33 mouse cellular contexts compared by ENCODE assay signal in the genomic region with DNA sequence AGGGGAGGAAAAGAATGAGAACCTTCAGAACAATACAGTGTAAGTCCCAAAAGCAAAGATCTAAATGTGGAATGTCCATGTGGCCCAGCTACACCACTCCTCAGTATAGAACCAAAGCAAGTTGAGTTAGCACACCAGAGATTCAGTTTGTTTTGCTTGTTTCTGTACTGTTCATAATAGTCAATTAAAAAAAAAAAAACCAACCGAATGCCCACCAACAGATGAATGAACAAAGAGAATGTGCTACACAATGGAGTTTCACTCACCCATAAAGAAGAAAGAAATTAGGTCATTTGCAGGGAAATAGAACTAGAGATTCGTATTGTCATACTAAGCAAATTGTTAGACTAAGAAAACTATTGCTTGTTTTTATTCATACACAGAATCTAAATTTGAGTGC.
"Had no signal": no experiment of that assay in that cellular context is flagged by ENCODE, and none has a peak within 500 bp of the region (broad histone marks: within the 10 kb centered on the region; RNA-seq: fewer than 3 reads in every experiment).

No protein-coding gene starts in this region.

- ATAC-seq: hindbrain, embryonic 16.5 days; hindbrain, postnatal 0 days; inflammation-experienced regulatory T-cells, adult 6 months; intestine, embryonic 15.5 days; intestine, embryonic 16.5 days; intestine, postnatal 0 days had no signal

- H3K27me3 ChIP-seq: heart, embryonic 12.5 days; heart, embryonic 13.5 days; heart, embryonic 15.5 days; hindbrain, embryonic 12.5 days; hindbrain, embryonic 13.5 days; hindbrain, embryonic 15.5 days; intestine, embryonic 15.5 days; kidney, embryonic 15.5 days had no signal

- H3K4me3 ChIP-seq: heart, embryonic 10.5 days; heart, embryonic 12.5 days; heart, embryonic 13.5 days; heart, embryonic 15.5 days; hindbrain, embryonic 10.5 days; hindbrain, embryonic 12.5 days; hindbrain, embryonic 13.5 days; hindbrain, embryonic 15.5 days; intestine, embryonic 15.5 days; kidney, embryonic 15.5 days; layer of hippocampus, adult 2 months had no signal

- H3K27ac ChIP-seq: heart, embryonic 10.5 days; heart, embryonic 13.5 days; heart, embryonic 15.5 days; hindbrain, embryonic 10.5 days; hindbrain, embryonic 12.5 days; hindbrain, embryonic 13.5 days; hindbrain, embryonic 14.5 days; hindbrain, embryonic 15.5 days; hindbrain, postnatal 0 days; intestine, embryonic 15.5 days; kidney, embryonic 15.5 days; kidney, postnatal 0 days; layer of hippocampus, adult 2 months had no signal

- H3K4me1 ChIP-seq: heart, embryonic 10.5 days; heart, embryonic 12.5 days; heart, embryonic 13.5 days; heart, embryonic 15.5 days; hindbrain, embryonic 10.5 days; hindbrain, embryonic 12.5 days; hindbrain, embryonic 13.5 days; hindbrain, embryonic 15.5 days; intestine, embryonic 15.5 days; kidney, embryonic 15.5 days had no signal

- DNase-seq: heart, postnatal 10 days; heart, postnatal 14 days; heart, postnatal 36 days; heart, postnatal 4 days; kidney, adult 11 months; kidney, adult 18-20 months; kidney, adult 8-10 months; kidney, adult 9 months; kidney, postnatal 10 days; kidney, postnatal 14 days; kidney, postnatal 25 days; kidney, postnatal 36 days; kidney, postnatal 4 days; layer of hippocampus, adult 9-11 months; layer of hippocampus, postnatal 36 days had no signal

- H3K36me3 ChIP-seq: heart, embryonic 10.5 days; heart, embryonic 12.5 days; heart, embryonic 13.5 days; heart, embryonic 15.5 days; hindbrain, embryonic 10.5 days; hindbrain, embryonic 12.5 days; hindbrain, embryonic 13.5 days; hindbrain, embryonic 15.5 days; intestine, embryonic 15.5 days; kidney, embryonic 15.5 days had no signal
